Mouse (Mus musculus): ENCODE data around the gene Epha1. TPM values are rescaled to one million over a fixed set of nuclear protein-coding genes. Genes with fewer than 3 reads are reported as not detected.

The Epha1 gene
- polyA plus RNA-seq, 1 experiment: not detected

GRCm38 (mm10) chr6:42309816-42310378 is 63.2 kb downstream of the Epha1 start:
- H3K4me1 ChIP-seq (ENCODE audit: control insufficient read depth, insufficient read depth, low read length): peaks cover 9% of the 10 kb centered on the region
- H3K27ac ChIP-seq (ENCODE audit: insufficient read depth, low read depth, low read length): no peak overlapping the region
- H3K4me3 ChIP-seq (ENCODE audit: insufficient read depth, low read length): no peak overlapping the region
- TF ChIP-seq CTCF (IDR thresholded peaks at IDR 0.05; ENCODE audit: low read depth, low read length) (no peak), POLR2A (IDR thresholded peaks at IDR 0.05; ENCODE audit: borderline replicate concordance, low read depth, low read length) (no peak)

Other genes with a start within 250 kb of the Epha1 start
- not detected in 2 replicates for gene Tas2r139, start 232.3 kb downstream of the Epha1 start, polyA plus RNA-seq (2012; ENCODE audit: insufficient read depth, insufficient read length, missing spikeins)
- not detected in 2 replicates for gene Tas2r144, start 157.9 kb downstream of the Epha1 start, polyA plus RNA-seq (2012; ENCODE audit: insufficient read depth, insufficient read length, missing spikeins)
- 18.6 and 27.3 TPM in 2 replicates for gene Gstk1, start 127.3 kb downstream of the Epha1 start, polyA plus RNA-seq (2012; ENCODE audit: insufficient read depth, insufficient read length, missing spikeins)
- gene Tmem139, start 111.3 kb downstream of the Epha1 start, polyA plus RNA-seq (2012; ENCODE audit: insufficient read depth, insufficient read length, missing spikeins): not detected in 2 replicates
- gene Casp2, start 108.3 kb downstream of the Epha1 start, polyA plus RNA-seq (2012; ENCODE audit: insufficient read depth, insufficient read length, missing spikeins): 37.0 and 37.5 TPM in 2 replicates
- gene Clcn1, start 86.6 kb downstream of the Epha1 start, polyA plus RNA-seq (2012; ENCODE audit: insufficient read depth, insufficient read length, missing spikeins): 0.36 TPM in 1 of 2 replicates, not detected in the other
- gene Fam131b, start 48.6 kb downstream of the Epha1 start, polyA plus RNA-seq (2012; ENCODE audit: insufficient read depth, insufficient read length, missing spikeins): not detected in 2 replicates
- gene Zyx, start 23.6 kb downstream of the Epha1 start, polyA plus RNA-seq (2012; ENCODE audit: insufficient read depth, insufficient read length, missing spikeins): 88.7 and 98.6 TPM in 2 replicates
- gene Tas2r143, start 27.0 kb upstream of the Epha1 start, polyA plus RNA-seq (2012; ENCODE audit: insufficient read depth, insufficient read length, missing spikeins): not detected in 2 replicates
- gene Tas2r135, start 32.2 kb upstream of the Epha1 start, polyA plus RNA-seq (2012; ENCODE audit: insufficient read depth, insufficient read length, missing spikeins): not detected in 2 replicates
- gene Tas2r126, start 61.3 kb upstream of the Epha1 start, polyA plus RNA-seq (2012; ENCODE audit: insufficient read depth, insufficient read length, missing spikeins): not detected in 2 replicates
- gene Olfr458, start 91.9 kb upstream of the Epha1 start, polyA plus RNA-seq (2012; ENCODE audit: insufficient read depth, insufficient read length, missing spikeins): not detected in 2 replicates
- not detected in 2 replicates for gene Olfr457, start 103.1 kb upstream of the Epha1 start, polyA plus RNA-seq (2012; ENCODE audit: insufficient read depth, insufficient read length, missing spikeins)
- gene Olfr456, start 113.9 kb upstream of the Epha1 start, polyA plus RNA-seq (2012; ENCODE audit: insufficient read depth, insufficient read length, missing spikeins): not detected in 2 replicates
- not detected in 2 replicates for gene Olfr455, start 174.3 kb upstream of the Epha1 start, polyA plus RNA-seq (2012; ENCODE audit: insufficient read depth, insufficient read length, missing spikeins)
- gene Tcaf3, start 224.4 kb upstream of the Epha1 start, polyA plus RNA-seq (2012; ENCODE audit: insufficient read depth, insufficient read length, missing spikeins): not detected in 2 replicates